Mouse (Mus musculus): ENCODE measurements around the gene Bcl2. TPM values are rescaled to one million over a fixed set of nuclear protein-coding genes. Genes with fewer than 3 reads are reported as not detected.

Gene Bcl2
- total RNA-seq, 2 experiments from 2014 or later, result 7.8 to 8.1 TPM

DNA sequence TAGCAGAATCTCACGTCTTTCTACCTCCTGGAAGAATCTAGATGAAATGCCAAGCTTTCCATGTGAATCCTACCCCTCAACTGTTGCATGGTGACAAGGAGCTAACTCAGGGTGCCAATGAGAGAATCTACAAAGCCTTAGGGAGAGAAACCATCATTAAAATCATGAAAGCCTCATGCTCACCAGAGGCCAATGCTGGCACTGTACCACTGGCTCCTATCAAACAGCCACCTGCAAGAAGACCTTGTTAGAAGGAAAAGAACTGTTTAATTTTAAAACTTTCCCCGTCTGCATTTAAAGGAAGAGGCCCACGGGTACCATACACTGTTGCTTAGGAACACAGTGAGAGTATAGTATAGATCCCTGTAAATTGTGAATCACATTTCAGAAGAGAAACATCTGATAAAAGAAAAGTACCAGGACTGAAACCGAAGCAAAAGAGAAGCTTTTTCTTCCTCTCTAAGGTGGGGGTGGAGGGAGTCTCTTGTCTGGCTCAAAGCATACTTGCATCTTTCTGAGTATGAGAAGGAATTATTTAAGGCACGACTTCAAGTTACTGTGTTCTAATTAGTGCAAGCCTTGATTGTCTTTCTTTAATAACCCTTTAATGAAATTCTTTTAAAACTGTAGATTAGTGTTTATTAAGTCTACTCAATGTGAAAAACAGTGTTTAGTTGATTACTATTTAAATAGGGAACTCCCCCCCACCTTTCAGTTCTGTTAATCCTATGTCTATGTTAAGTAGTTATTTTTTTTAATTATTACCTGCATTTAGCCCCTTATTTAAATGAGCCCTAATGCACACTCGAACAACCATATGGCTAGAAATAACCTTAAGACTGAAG lies 6.8 kb downstream of the Bcl2 start:
- no peak for TF ChIP-seq CTCF (conservative IDR thresholded peaks at IDR 0.05)
- DNase-seq (ENCODE audit: low spot score in 2 of 2), result no peak
- H3K4me3 ChIP-seq, result no peak overlapping the region
- no peak overlapping the region for H3K27ac ChIP-seq

DNA sequence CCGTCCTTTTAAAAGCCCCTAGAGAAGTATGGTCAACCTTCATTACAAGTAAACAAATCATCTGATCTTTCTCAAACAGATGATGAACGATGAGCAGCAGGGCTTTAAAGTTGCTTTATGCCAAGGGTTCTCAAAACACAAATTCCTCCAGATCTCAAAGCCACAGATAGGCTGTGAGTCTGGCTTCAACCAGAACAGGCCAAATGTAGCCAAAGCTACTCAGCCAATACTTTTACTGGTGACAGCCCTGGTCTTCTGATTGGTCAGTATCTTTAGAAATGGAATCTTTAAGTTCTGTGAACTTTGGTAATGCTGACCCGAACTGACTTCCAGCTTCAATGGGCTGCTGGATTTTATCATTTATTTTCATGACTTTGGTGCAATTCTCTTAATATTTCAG lies 10.9 kb downstream of the Bcl2 start:
- no peak for DNase-seq (ENCODE audit: low spot score in 2 of 2)
- H3K4me3 ChIP-seq, result no peak overlapping the region
- TF ChIP-seq CTCF (conservative IDR thresholded peaks at IDR 0.05), result no peak
- no peak overlapping the region for H3K27ac ChIP-seq

GRCm38 (mm10) chr1:106702471-106703175 lies 11.5 kb downstream of the Bcl2 start:
- DNase-seq (ENCODE audit: low spot score in 2 of 2), result no peak
- TF ChIP-seq CTCF (conservative IDR thresholded peaks at IDR 0.05), result no peak
- H3K4me3 ChIP-seq, result no peak overlapping the region
- H3K27ac ChIP-seq, result peak overlapping the region; percentile 28; the same call in 1 of the 2 replicates

GRCm38 (mm10) chr1:106700520-106701114 lies 13.5 kb downstream of the Bcl2 start:
- no peak for DNase-seq (ENCODE audit: low spot score in 2 of 2)
- H3K27ac ChIP-seq, result no peak overlapping the region
- TF ChIP-seq CTCF (conservative IDR thresholded peaks at IDR 0.05), result no peak
- H3K4me3 ChIP-seq, result no peak overlapping the region

- no peak overlapping the region for H3K4me3 ChIP-seq
- H3K27ac ChIP-seq, result no peak overlapping the region
- TF ChIP-seq CTCF (conservative IDR thresholded peaks at IDR 0.05), result no peak
- DNase-seq (ENCODE audit: low spot score in 2 of 2), result no peak
Observed at GRCm38 (mm10) chr1:106696472-106696871, 17.6 kb downstream of the Bcl2 start.

GRCm38 (mm10) chr1:106695649-106696048 lies 18.4 kb downstream of the Bcl2 start:
- DNase-seq (ENCODE audit: low spot score in 2 of 2), result no peak
- TF ChIP-seq CTCF (conservative IDR thresholded peaks at IDR 0.05), result no peak
- no peak overlapping the region for H3K4me3 ChIP-seq
- H3K27ac ChIP-seq, result no peak overlapping the region

- Histone ChIP-seq H3K4me3 (no peak overlapping the region), H3K27ac (no peak overlapping the region)
- no peak for DNase-seq (ENCODE audit: low spot score in 2 of 2)
- no peak for TF ChIP-seq CTCF (conservative IDR thresholded peaks at IDR 0.05)
Observed at GRCm38 (mm10) chr1:106694316-106694715, 19.8 kb downstream of the Bcl2 start.

DNA sequence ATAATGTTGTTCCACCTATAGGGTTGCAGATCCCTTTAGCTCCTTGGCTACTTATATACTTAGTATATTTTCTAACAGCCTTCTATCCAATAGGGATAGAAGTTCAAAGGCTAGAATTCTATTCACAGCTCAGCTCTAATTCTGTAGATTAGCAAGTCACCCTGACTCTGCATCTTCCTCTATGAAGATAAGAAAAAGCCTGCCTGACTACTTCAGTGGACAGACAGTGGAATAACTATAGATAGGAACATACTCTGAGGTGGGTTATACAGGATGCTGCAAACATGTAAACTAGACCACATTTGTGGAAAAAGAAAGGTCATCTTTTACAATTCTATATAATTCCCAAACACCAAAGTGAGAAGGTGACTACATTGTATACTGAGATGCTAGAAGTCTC lies 21.5 kb downstream of the Bcl2 start:
- no peak for TF ChIP-seq CTCF (conservative IDR thresholded peaks at IDR 0.05)
- no peak overlapping the region for H3K27ac ChIP-seq
- no peak overlapping the region for H3K4me3 ChIP-seq
- DNase-seq (ENCODE audit: low spot score in 2 of 2), result no peak

DNA sequence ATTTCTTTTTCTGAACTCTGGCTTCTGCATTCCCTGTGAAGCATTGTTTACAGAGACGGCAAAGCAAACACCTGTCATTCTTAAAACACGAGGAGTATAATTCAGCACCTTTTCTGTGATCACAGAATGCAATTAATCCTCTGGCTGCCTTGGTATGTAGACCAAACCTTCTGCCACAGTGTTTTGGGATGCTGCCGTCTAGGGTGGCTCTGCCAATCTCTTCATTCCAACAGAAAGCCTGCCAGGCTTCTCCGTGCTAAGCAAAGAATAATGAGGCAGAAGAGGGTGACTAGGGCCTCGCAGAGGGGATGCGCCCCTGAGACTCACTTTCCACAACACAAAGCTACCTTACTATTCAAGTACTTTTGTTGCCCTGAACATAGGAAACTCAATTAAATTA lies 23.2 kb downstream of the Bcl2 start:
- no peak for DNase-seq (ENCODE audit: low spot score in 2 of 2)
- Histone ChIP-seq H3K27ac (no peak overlapping the region), H3K4me3 (no peak overlapping the region)
- TF ChIP-seq CTCF (conservative IDR thresholded peaks at IDR 0.05), result no peak

DNA sequence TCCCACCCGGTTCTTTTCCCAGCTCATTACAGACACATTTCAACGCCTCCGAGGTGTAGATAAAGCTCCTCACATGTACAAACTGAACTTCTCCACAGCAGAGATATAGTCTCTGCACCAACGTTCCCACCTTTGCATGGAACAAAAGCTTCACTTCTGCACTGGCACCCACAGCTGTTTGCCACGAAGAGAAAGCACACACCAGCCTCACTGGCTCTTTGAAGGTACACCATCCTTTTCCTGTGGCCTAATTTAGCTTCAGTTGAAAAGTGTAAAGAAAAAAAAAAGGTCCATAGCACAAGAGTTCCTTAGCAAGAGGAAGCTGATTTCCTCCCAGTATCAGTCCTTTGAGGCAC lies 25.9 kb downstream of the Bcl2 start:
- H3K4me3 ChIP-seq, result no peak overlapping the region; the same call in 1 of the 2 replicates
- TF ChIP-seq CTCF (conservative IDR thresholded peaks at IDR 0.05), result no peak
- no peak for DNase-seq (ENCODE audit: low spot score in 2 of 2)
- no peak overlapping the region for H3K27ac ChIP-seq

- DNase-seq (ENCODE audit: low spot score in 2 of 2), result no peak
- no peak for TF ChIP-seq CTCF (conservative IDR thresholded peaks at IDR 0.05)
- Histone ChIP-seq H3K27ac (no peak overlapping the region), H3K4me3 (peak overlapping the region; percentile 22; the same call in 1 of the 2 replicates)
Observed at GRCm38 (mm10) chr1:106687435-106688160, 26.5 kb downstream of the Bcl2 start.

- DNase-seq (ENCODE audit: low spot score in 2 of 2), result no peak
- Histone ChIP-seq H3K4me3 (no peak overlapping the region), H3K27ac (no peak overlapping the region)
- TF ChIP-seq CTCF (conservative IDR thresholded peaks at IDR 0.05), result no peak
Observed at GRCm38 (mm10) chr1:106685702-106686101, 28.4 kb downstream of the Bcl2 start.

DNA sequence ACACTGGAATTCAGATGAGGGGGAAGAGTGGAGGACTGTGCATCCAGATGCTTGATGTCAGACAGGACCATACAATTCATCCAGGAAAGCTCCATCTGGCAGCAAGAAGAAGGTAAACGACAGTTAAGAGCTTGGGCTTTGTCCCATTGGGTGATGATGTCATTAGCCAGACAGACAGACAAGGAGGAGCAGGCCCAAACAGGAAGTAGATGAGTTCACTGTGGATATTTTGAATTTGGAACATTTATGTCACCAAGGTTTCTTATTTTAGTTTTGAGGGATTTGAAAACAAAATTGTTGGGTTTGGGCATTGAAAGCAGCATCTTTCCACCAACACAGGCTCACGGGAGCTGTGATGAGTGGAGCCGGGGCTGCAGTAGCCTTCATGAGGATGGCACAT lies 29.5 kb downstream of the Bcl2 start:
- H3K27ac ChIP-seq, result no peak overlapping the region
- no peak for DNase-seq (ENCODE audit: low spot score in 2 of 2)
- H3K4me3 ChIP-seq, result no peak overlapping the region
- TF ChIP-seq CTCF (conservative IDR thresholded peaks at IDR 0.05), result no peak

Data from layer of hippocampus, adult 2 months (tissue).